27 mouse cellular contexts compared by ENCODE assay signal in genomic region chr4:63286034-63286433, GRCm38 (mm10). TPM values are rescaled to one million over a fixed set of nuclear protein-coding genes. Genes with fewer than 3 reads are reported as not detected.
DNase-seq lines count a peak whose midpoint lies in the region; ATAC-seq and TF ChIP-seq lines count a peak whose summit lies in the region.
"Had no signal": no experiment of that assay in that cellular context is flagged by ENCODE, and none has a peak within 500 bp of the region (broad histone marks: within the 10 kb centered on the region; RNA-seq: fewer than 3 reads in every experiment).

No protein-coding gene starts in this region.

- DNase-seq in kidney, postnatal 0 days (ENCODE audit: low spot score) = no peak
- no peak for DNase-seq in kidney, postnatal 25 days
- no peak for DNase-seq in lung, embryonic 14.5 days
- DNase-seq in lung, postnatal 36 days = no peak
- peak; percentile 9 for DNase-seq in ES-E14 (ENCODE audit: low read depth, low spot score)
- no peak for DNase-seq in stomach, postnatal 0 days (ENCODE audit: low spot score)
- DNase-seq: adrenal gland, adult 8-10 months; cerebellum, adult 8-10 months; gastrocnemius, postnatal 10 days; kidney, adult 11 months; kidney, postnatal 10 days; layer of hippocampus, postnatal 36 days; lung, adult 18-20 months; midbrain, embryonic 14.5 days; thymus, postnatal 36 days had no signal

- H3K4me3 ChIP-seq in kidney, postnatal 0 days (replicated peaks; ENCODE audit: low read depth, low read length) = no peak overlapping the region
- H3K4me3 ChIP-seq in lung, embryonic 14.5 days (ENCODE audit: low read depth, low read length) = no peak overlapping the region
- H3K4me3 ChIP-seq in ES-E14 (ENCODE audit: insufficient read depth in 1 of 2, low read depth in 1 of 2, low read length in 2 of 2, poor library complexity in 1 of 2, severe bottlenecking in 1 of 2) = no peak overlapping the region
- no peak overlapping the region for H3K4me3 ChIP-seq in stomach, postnatal 0 days (ENCODE audit: low read depth, low read length)
- no peak overlapping the region for H3K4me3 ChIP-seq in neural tube, embryonic 15.5 days (replicated peaks)
- H3K4me3 ChIP-seq: embryonic facial prominence, embryonic 15.5 days; forebrain, embryonic 15.5 days; hindbrain, embryonic 10.5 days; limb, embryonic 13.5 days; myocyte; neural tube, embryonic 13.5 days had no signal

- in situ Hi-C loops in ES-E14 (cut with MboI; ENCODE audit: low sequenced_read_pairs in 2 of 2, unreplicated experiment in 2 of 2) = no loop called here

- WGBS in kidney, postnatal 0 days = 87% methylated on average over 4 of the region's 4 CpGs
- 81% methylated on average over 4 of the region's 4 CpGs for WGBS in lung, embryonic 14.5 days
- WGBS in stomach, postnatal 0 days = 82% methylated on average over 4 of the region's 4 CpGs
- 91% methylated on average over 4 of the region's 4 CpGs for WGBS in neural tube, embryonic 15.5 days

- no peak overlapping the region for H3K4me2 ChIP-seq in kidney, postnatal 0 days (ENCODE audit: low read length)
- H3K4me2 ChIP-seq in lung, embryonic 14.5 days = no peak overlapping the region
- H3K4me2 ChIP-seq in stomach, postnatal 0 days (replicated peaks; ENCODE audit: low read depth) = no peak overlapping the region
- no peak overlapping the region for H3K4me2 ChIP-seq in neural tube, embryonic 15.5 days
- H3K4me2 ChIP-seq: embryonic facial prominence, embryonic 15.5 days; forebrain, embryonic 15.5 days; heart, embryonic 11.5 days; limb, embryonic 13.5 days; neural tube, embryonic 13.5 days had no signal

- TF ChIP-seq CTCF in kidney, postnatal 0 days (IDR thresholded peaks at IDR 0.05; ENCODE audit: low read depth) = peak; percentile 8; the same call in 1 of the 2 replicates
- TF ChIP-seq CTCF in lung, embryonic 14.5 days (IDR thresholded peaks at IDR 0.05; ENCODE audit: low read depth) = peak; percentile 49
- TF ChIP-seq CTCF in stomach, postnatal 0 days (IDR thresholded peaks at IDR 0.05; ENCODE audit: low read depth) = peak; percentile 36

- ATAC-seq in kidney, postnatal 0 days (replicated peaks; ENCODE audit: low FRiP score, low read depth) = no peak
- ATAC-seq in lung, embryonic 14.5 days (ENCODE audit: insufficient read depth) = no peak
- no peak for ATAC-seq in stomach, postnatal 0 days (ENCODE audit: low FRiP score, low TSS enrichment)
- no peak for ATAC-seq in neural tube, embryonic 15.5 days (ENCODE audit: low FRiP score)
- ATAC-seq: forebrain, embryonic 15.5 days; hindbrain, postnatal 0 days had no signal

- H3K4me1 ChIP-seq in kidney, postnatal 0 days (replicated peaks; ENCODE audit: insufficient read depth, low read length) = 0 out of 2 replicates have a peak, but pooled peaks cover 3% of the 10 kb centered on the region
- H3K4me1 ChIP-seq in lung, embryonic 14.5 days (ENCODE audit: insufficient read depth) = peaks cover 10% of the 10 kb centered on the region
- H3K4me1 ChIP-seq in ES-E14 (ENCODE audit: control insufficient read depth in 2 of 2, insufficient read depth in 2 of 2, low read length in 2 of 2, poor library complexity in 1 of 2) = no peaks in the 10 kb centered on the region
- peaks cover 5% of the 10 kb centered on the region; the same call in 1 of the 2 replicates for H3K4me1 ChIP-seq in stomach, postnatal 0 days (replicated peaks; ENCODE audit: control insufficient read depth, insufficient read depth)
- peaks cover 19% of the 10 kb centered on the region for H3K4me1 ChIP-seq in neural tube, embryonic 15.5 days

- no peak overlapping the region for H3K9ac ChIP-seq in kidney, postnatal 0 days (ENCODE audit: low read depth, low read length)
- no peak overlapping the region for H3K9ac ChIP-seq in lung, embryonic 14.5 days
- no peak overlapping the region for H3K9ac ChIP-seq in ES-E14 (ENCODE audit: insufficient read depth, low read depth, low read length, poor library complexity, severe bottlenecking)
- H3K9ac ChIP-seq in stomach, postnatal 0 days (ENCODE audit: low read length) = no peak overlapping the region
- H3K9ac ChIP-seq in neural tube, embryonic 15.5 days (replicated peaks) = no peak overlapping the region
- H3K9ac ChIP-seq: embryonic facial prominence, embryonic 15.5 days; forebrain, embryonic 15.5 days; limb, embryonic 13.5 days; neural tube, embryonic 13.5 days had no signal

- H3K9me3 ChIP-seq in kidney, postnatal 0 days (replicated peaks; ENCODE audit: low read length) = no peaks in the 10 kb centered on the region
- H3K9me3 ChIP-seq in lung, embryonic 14.5 days (ENCODE audit: low read depth, low read length) = no peaks in the 10 kb centered on the region
- no peaks in the 10 kb centered on the region for H3K9me3 ChIP-seq in ES-E14 (ENCODE audit: control insufficient read depth, insufficient read depth, low read depth, low read length)
- H3K9me3 ChIP-seq in stomach, postnatal 0 days (ENCODE audit: control insufficient read depth, low read length) = no peaks in the 10 kb centered on the region
- H3K9me3 ChIP-seq in neural tube, embryonic 15.5 days (replicated peaks) = no peaks in the 10 kb centered on the region
- H3K9me3 ChIP-seq: embryonic facial prominence, embryonic 15.5 days; forebrain, embryonic 15.5 days; hindbrain, embryonic 10.5 days; limb, embryonic 13.5 days; neural tube, embryonic 13.5 days had no signal

- no peak for TF ChIP-seq EP300 in stomach, postnatal 0 days (optimal IDR thresholded peaks at IDR 0.05)

- H3K27ac ChIP-seq in kidney, postnatal 0 days = no peak overlapping the region
- H3K27ac ChIP-seq in lung, embryonic 14.5 days (ENCODE audit: low read depth) = no peak overlapping the region
- H3K27ac ChIP-seq in ES-E14 (ENCODE audit: insufficient read depth, low read depth, low read length, poor library complexity, severe bottlenecking) = no peak overlapping the region
- H3K27ac ChIP-seq in stomach, postnatal 0 days (replicated peaks) = no peak overlapping the region
- no peak overlapping the region for H3K27ac ChIP-seq in neural tube, embryonic 15.5 days (replicated peaks)
- H3K27ac ChIP-seq: embryonic facial prominence, embryonic 15.5 days; forebrain, embryonic 15.5 days; hindbrain, embryonic 10.5 days; hindbrain, postnatal 0 days; limb, embryonic 13.5 days; neural tube, embryonic 13.5 days had no signal

- H3K27me3 ChIP-seq in kidney, postnatal 0 days (ENCODE audit: insufficient read depth, low read length) = no peaks in the 10 kb centered on the region
- no peaks in the 10 kb centered on the region for H3K27me3 ChIP-seq in lung, embryonic 14.5 days (ENCODE audit: insufficient read depth, low read length)
- no peaks in the 10 kb centered on the region for H3K27me3 ChIP-seq in stomach, postnatal 0 days (ENCODE audit: control insufficient read depth, insufficient read depth, low read length)
- H3K27me3 ChIP-seq in neural tube, embryonic 15.5 days (replicated peaks) = no peaks in the 10 kb centered on the region
- H3K27me3 ChIP-seq: embryonic facial prominence, embryonic 15.5 days; forebrain, embryonic 15.5 days; limb, embryonic 13.5 days; neural tube, embryonic 13.5 days had no signal

- no peaks in the 10 kb centered on the region for H3K36me3 ChIP-seq in kidney, postnatal 0 days (ENCODE audit: insufficient read depth, low read length)
- H3K36me3 ChIP-seq in lung, embryonic 14.5 days (ENCODE audit: insufficient read depth) = peaks cover 78% of the 10 kb centered on the region
- no peaks in the 10 kb centered on the region for H3K36me3 ChIP-seq in ES-E14 (ENCODE audit: control insufficient read depth, insufficient read depth, low read length, poor library complexity, severe bottlenecking)
- H3K36me3 ChIP-seq in stomach, postnatal 0 days (ENCODE audit: control insufficient read depth, insufficient read depth, low read length) = peaks cover 5% of the 10 kb centered on the region; the same call in 1 of the 2 replicates
- no peaks in the 10 kb centered on the region for H3K36me3 ChIP-seq in neural tube, embryonic 15.5 days
- H3K36me3 ChIP-seq: forebrain, embryonic 15.5 days; neural tube, embryonic 13.5 days had no signal

TF ChIP-seq in ES-E14, 5 proteins besides CTCF, POLR2A, EP300 and RAD21:
- TF ChIP-seq HCFC1 (IDR thresholded peaks at IDR 0.05; ENCODE audit: borderline replicate concordance, insufficient read depth, low read length) = no peak
- no peak for TF ChIP-seq MAFK (IDR thresholded peaks at IDR 0.05; ENCODE audit: insufficient read depth, low read depth, low read length)
- no peak for TF ChIP-seq ZNF384 (IDR thresholded peaks at IDR 0.05; ENCODE audit: low read depth, low read length)
- no peak for TF ChIP-seq CHD2 (IDR thresholded peaks at IDR 0.05; ENCODE audit: low read depth, low read length)
- TF ChIP-seq ZC3H11A (IDR thresholded peaks at IDR 0.05; ENCODE audit: borderline replicate concordance, low read depth, low read length) = no peak
TF ChIP-seq in ES-E14: peak in this region for 0.

RNA-seq across cellular contexts. Expression of gene Orm1, which starts 58.3 kb away (rescaled TPM):
- polyA plus RNA-seq in kidney, postnatal 0 days (2015; fragmentation: Nextera tagmentation; extraction: Ambion mirVana) = not detected in 2 replicates
- polyA plus RNA-seq in lung, embryonic 14.5 days (2014; fragmentation: Nextera tagmentation; extraction: Ambion mirVana) = not detected in 2 replicates
- total RNA-seq in ES-E14 (2012; rRNA removed) = not detected in 2 replicates
- 16.3 and 17.4 TPM in 2 replicates for polyA plus RNA-seq in stomach, postnatal 0 days (2015; fragmentation: Nextera tagmentation; extraction: Ambion mirVana)
- polyA plus RNA-seq in neural tube, embryonic 15.5 days (2015; fragmentation: Nextera tagmentation; extraction: Ambion mirVana) = not detected in 2 replicates
- total RNA-seq: hindbrain, postnatal 0 days; layer of hippocampus, adult 18-20 months; layer of hippocampus, postnatal 36 days; left cerebral cortex, postnatal 25 days had no signal
- polyA plus RNA-seq: forebrain, embryonic 15.5 days; heart, embryonic 11.5 days; heart, postnatal 0 days; hindbrain, embryonic 10.5 days; hindbrain, postnatal 0 days; limb, embryonic 13.5 days; midbrain, embryonic 14.5 days; myocyte; neural tube, embryonic 13.5 days had no signal

Comparison
In these comparisons a context has a peak if more than half of its experiments do, and no peak if none do; other contexts are left out.
1. RNA of gene Orm1, which starts 58.3 kb away (polyA plus RNA-seq): 16.3 to 17.4 TPM in stomach, postnatal 0 days; not detected in neural tube, embryonic 15.5 days, not detected in kidney, postnatal 0 days and not detected in lung, embryonic 14.5 days; every median in the first group is over 10 times any median in the second.
2. Peak in every context shown above with its lines, with median percentiles within 50 percentile points of each other: CTCF ChIP-seq.